Mouse (Mus musculus): Measurements from ENCODE around the gene Ank3. TPM values are rescaled to one million over a fixed set of nuclear protein-coding genes. Genes with fewer than 3 reads are reported as not detected.

Ank3 gene
- polyA plus RNA-seq, 2 experiments from 2014 or later, result 0.05 to 1.3 TPM

- ATAC-seq, result no peak
These were observed 279.7 kb downstream of the Ank3 start for GRCm38 (mm10) chr10:69678230-69678629.

- ATAC-seq, result no peak
These were observed 287.8 kb downstream of the Ank3 start for GRCm38 (mm10) chr10:69686336-69686735.

- no peak for ATAC-seq
These were observed 290.5 kb downstream of the Ank3 start for GRCm38 (mm10) chr10:69689096-69689495.

GRCm38 (mm10) chr10:69690131-69690960 lies 291.8 kb downstream of the Ank3 start:
- no peak for ATAC-seq

- ATAC-seq, result no peak
These were observed 292.4 kb downstream of the Ank3 start for GRCm38 (mm10) chr10:69690961-69691451.

GRCm38 (mm10) chr10:69696019-69696418 lies 297.4 kb downstream of the Ank3 start:
- no peak for ATAC-seq

GRCm38 (mm10) chr10:69698699-69699098 lies 300.1 kb downstream of the Ank3 start:
- no peak for ATAC-seq

- ATAC-seq, result no peak
These were observed 302.7 kb downstream of the Ank3 start for GRCm38 (mm10) chr10:69701226-69701625.

GRCm38 (mm10) chr10:69705806-69706768 lies 307.5 kb downstream of the Ank3 start:
- ATAC-seq, result no peak

GRCm38 (mm10) chr10:69706851-69707788 lies 308.5 kb downstream of the Ank3 start:
- no peak for ATAC-seq

- ATAC-seq, result no peak
These were observed 309.4 kb downstream of the Ank3 start for GRCm38 (mm10) chr10:69707844-69708550.

- ATAC-seq, result no peak
These were observed 311.1 kb downstream of the Ank3 start for GRCm38 (mm10) chr10:69709631-69710030.

- ATAC-seq, result no peak
These were observed 312.2 kb downstream of the Ank3 start for GRCm38 (mm10) chr10:69710802-69711201.

GRCm38 (mm10) chr10:69716907-69717306 lies 318.3 kb downstream of the Ank3 start:
- ATAC-seq, result no peak

GRCm38 (mm10) chr10:69719421-69719820 lies 320.8 kb downstream of the Ank3 start:
- no peak for ATAC-seq

- ATAC-seq, result no peak
These were observed 321.4 kb downstream of the Ank3 start for GRCm38 (mm10) chr10:69719901-69720415.

GRCm38 (mm10) chr10:69720452-69720851 lies 321.9 kb downstream of the Ank3 start:
- ATAC-seq, result no peak

- ATAC-seq, result no peak
These were observed 322.4 kb downstream of the Ank3 start for GRCm38 (mm10) chr10:69720899-69721490.

- no peak for ATAC-seq
These were observed 325.6 kb downstream of the Ank3 start for GRCm38 (mm10) chr10:69724159-69724558.

- no peak for ATAC-seq
These were observed 326.5 kb downstream of the Ank3 start for GRCm38 (mm10) chr10:69725078-69725477.

- ATAC-seq, result no peak
These were observed 327.7 kb downstream of the Ank3 start for GRCm38 (mm10) chr10:69726265-69726664.

Measured in activated CD4-positive, CD25-positive, alpha-beta regulatory T cell, adult 4 months (primary cell).